Mouse (Mus musculus) heart, embryonic 14.5 days (tissue): ENCODE results near the gene Ppp1r3c. TPM values are rescaled to one million over a fixed set of nuclear protein-coding genes. Genes with fewer than 3 reads are reported as not detected.

ENCODE experiments used
- ATAC-seq: fragments of 200-750 bp; cut with Nextera tagmentation; 2 replicates; pipeline ENCODE4 v1.8.0; 2017; ENCODE audit warnings: low read depth, moderate TSS enrichment; ENCODE audit not compliant: insufficient number of reproducible peaks, insufficient read depth, low FRiP score
- H3K27ac ChIP-seq, 2 experiments: fragments of 200-500 bp in 1 of 2; fragments of 300-500 bp in 1 of 2; sonication (generic) in 1 of 2; replicated peaks in 1 of 2; 2 replicates each; pipeline ENCODE4 v1.5.1; 2012 to 2014; ENCODE audit warnings: low read depth in 2 of 2, low read length in 2 of 2, control low read depth in 1 of 2, mild to moderate bottlenecking in 1 of 2, mixed read lengths in 1 of 2; ENCODE audit not compliant: control insufficient read depth in 1 of 2, insufficient read depth in 1 of 2
- H3K27me3 ChIP-seq: fragments of 300-500 bp; sonication (generic); 2 replicates; pipeline ENCODE4 v1.6.1; 2014; ENCODE audit warnings: mild to moderate bottlenecking, low read length, control low read depth; ENCODE audit not compliant: control insufficient read depth, insufficient read depth
- H3K36me3 ChIP-seq: fragments of 300-500 bp; sonication (generic); 2 replicates; pipeline ENCODE4 v1.6.1; 2014; ENCODE audit warnings: mild to moderate bottlenecking, control low read depth, low read length, mixed read lengths; ENCODE audit not compliant: control insufficient read depth, insufficient read depth
- H3K4me1 ChIP-seq, 2 experiments: fragments of 200-500 bp in 1 of 2; fragments of 300-500 bp in 1 of 2; sonication (generic) in 1 of 2; 2 replicates each; pipeline ENCODE4 v1.6.1; 2012 to 2014; ENCODE audit warnings: low read length in 2 of 2, control low read depth in 1 of 2, mixed read lengths in 1 of 2; ENCODE audit not compliant: control insufficient read depth in 2 of 2, insufficient read depth in 2 of 2
- H3K4me2 ChIP-seq: fragments of 300-500 bp; sonication (generic); 2 replicates; pipeline ENCODE4 v1.6.1; 2014; ENCODE audit warnings: mild to moderate bottlenecking, low read length
- H3K4me3 ChIP-seq, 2 experiments: fragments of 200-500 bp in 1 of 2; fragments of 300-500 bp in 1 of 2; sonication (generic) in 1 of 2; 2 replicates each; pipeline ENCODE4 v1.5.1; 2012 to 2014; ENCODE audit warnings: low read length in 2 of 2, mild to moderate bottlenecking in 2 of 2, control low read depth in 1 of 2, low read depth in 1 of 2, moderate library complexity in 1 of 2; ENCODE audit not compliant: control insufficient read depth in 1 of 2, insufficient read depth in 1 of 2
- H3K9ac ChIP-seq: fragments of 300-500 bp; sonication (generic); 2 replicates; pipeline ENCODE4 v1.6.1; 2014; ENCODE audit warnings: mild to moderate bottlenecking, low read length
- H3K9me3 ChIP-seq: fragments of 300-500 bp; sonication (generic); 2 replicates; pipeline ENCODE4 v1.6.1; 2016; ENCODE audit warnings: low read length, control low read depth; ENCODE audit not compliant: control insufficient read depth
- WGBS: fragments of 180-500 bp; shearing (Covaris S2); extraction: QIAGEN DNeasy Blood & Tissue Kit; methylation state at CpG from one replicate; pipeline ENCODE4 v1.1.7; 2014; 5-methylcytosine and 5-hydroxymethylcytosine counted together
- polyA plus RNA-seq: library from polyadenylated mRNA; unstranded; fragments of >200 nt; fragmentation: Nextera tagmentation; extraction: Ambion mirVana; gene quantifications from 2 replicates; pipeline ENCODE4 v1.2.1, GENCODE M21; 2014

The Ppp1r3c gene
- polyA plus RNA-seq, 1 experiment from 2014 or later: 113 TPM

GRCm38 (mm10) chr19:36704763-36705162 lies 31.7 kb downstream of the Ppp1r3c start:
- Histone ChIP-seq H3K9ac (no peak overlapping the region), H3K27ac (peak overlapping the region; percentile 69 to 85), H3K4me1 (peaks cover 28 to 34% of the 10 kb centered on the region in 2 experiments), H3K4me3 (no peak overlapping the region), H3K27me3 (no peaks in the 10 kb centered on the region), H3K4me2 (0 out of 2 replicates have a peak overlapping the region, but pooled peaks have one; percentile 1), H3K36me3 (no peaks in the 10 kb centered on the region), H3K9me3 (peaks cover 4% of the 10 kb centered on the region)
- 75% methylated on average over 7 of the region's 7 CpGs for WGBS
- no peak for ATAC-seq

- Histone ChIP-seq H3K27ac (peak overlapping the region; percentile 61 to 67), H3K36me3 (no peaks in the 10 kb centered on the region), H3K4me3 (no peak overlapping the region), H3K27me3 (no peaks in the 10 kb centered on the region), H3K9me3 (peaks cover 4% of the 10 kb centered on the region; the same call in 1 of the 2 replicates), H3K4me2 (peak overlapping the region; percentile 2; the same call in 1 of the 2 replicates), H3K4me1 (peaks cover 37 to 51% of the 10 kb centered on the region in 2 experiments), H3K9ac (peak overlapping the region; percentile 1; the same call in 1 of the 2 replicates)
- no peak for ATAC-seq
- WGBS: 19% methylated on average over 9 of the region's 9 CpGs
These were observed 34.4 kb downstream of the Ppp1r3c start for GRCm38 (mm10) chr19:36701809-36702622.

- Histone ChIP-seq H3K4me1 (peaks cover 43 to 56% of the 10 kb centered on the region in 2 experiments), H3K27me3 (no peaks in the 10 kb centered on the region), H3K27ac (peak overlapping the region in 1 of 2 experiments; percentile 11; a peak in 1 of 4 replicates), H3K4me2 (0 out of 2 replicates have a peak overlapping the region, but pooled peaks have one; percentile 2), H3K9ac (peak overlapping the region; percentile 1; the same call in 1 of the 2 replicates), H3K36me3 (no peaks in the 10 kb centered on the region), H3K9me3 (peaks cover 4% of the 10 kb centered on the region; the same call in 1 of the 2 replicates), H3K4me3 (no peak overlapping the region)
- WGBS: 58% methylated on average over 3 of the region's 3 CpGs
- ATAC-seq: no peak
These were observed 35.1 kb downstream of the Ppp1r3c start for GRCm38 (mm10) chr19:36701366-36701765.

GRCm38 (mm10) chr19:36700937-36701336 lies 35.5 kb downstream of the Ppp1r3c start:
- Histone ChIP-seq H3K36me3 (no peaks in the 10 kb centered on the region), H3K27me3 (no peaks in the 10 kb centered on the region), H3K27ac (0 out of 4 replicates have a peak overlapping the region, but pooled peaks of 1 of the 2 experiments have one; percentile 11), H3K9me3 (peaks cover 4% of the 10 kb centered on the region; the same call in 1 of the 2 replicates), H3K4me2 (no peak overlapping the region), H3K4me3 (no peak overlapping the region), H3K4me1 (peaks cover 39 to 55% of the 10 kb centered on the region in 2 experiments), H3K9ac (no peak overlapping the region)
- 62% methylated on average over 4 of the region's 4 CpGs for WGBS
- ATAC-seq: no peak

- H3K9me3 ChIP-seq: peaks cover 4% of the 10 kb centered on the region; the same call in 1 of the 2 replicates
- H3K4me2 ChIP-seq: no peak overlapping the region
- H3K27ac ChIP-seq: no peak overlapping the region
- H3K36me3 ChIP-seq: no peaks in the 10 kb centered on the region
- ATAC-seq: no peak
- WGBS: 94% methylated on average over 1 of the region's 1 CpGs
- H3K9ac ChIP-seq: no peak overlapping the region
- no peak overlapping the region for H3K4me3 ChIP-seq
- H3K4me1 ChIP-seq: peaks cover 29 to 46% of the 10 kb centered on the region in 2 experiments
- no peaks in the 10 kb centered on the region for H3K27me3 ChIP-seq
These were observed 37.3 kb downstream of the Ppp1r3c start for GRCm38 (mm10) chr19:36699151-36699550.

- ATAC-seq: no peak
- peaks cover 29 to 46% of the 10 kb centered on the region in 2 experiments for H3K4me1 ChIP-seq
These were observed 38.3 kb downstream of the Ppp1r3c start for GRCm38 (mm10) chr19:36698200-36698599.

GRCm38 (mm10) chr19:36696601-36697122 lies 39.8 kb downstream of the Ppp1r3c start:
- H3K4me3 ChIP-seq: no peak overlapping the region
- H3K4me2 ChIP-seq: peak overlapping the region; percentile 24; the same call in 1 of the 2 replicates
- peaks cover 4% of the 10 kb centered on the region; the same call in 1 of the 2 replicates for H3K9me3 ChIP-seq
- H3K36me3 ChIP-seq: no peaks in the 10 kb centered on the region
- WGBS: 10% methylated on average over 7 of the region's 7 CpGs
- peak overlapping the region; percentile 80 to 97 for H3K27ac ChIP-seq
- peak overlapping the region; percentile 56 for H3K9ac ChIP-seq
- H3K4me1 ChIP-seq: peaks cover 22 to 37% of the 10 kb centered on the region in 2 experiments
- H3K27me3 ChIP-seq: no peaks in the 10 kb centered on the region
- ATAC-seq: peak; percentile 57; the same call in 1 of the 2 replicates

More at GRCm38 (mm10) chr19:36698200-36698599, 38.3 kb downstream of the Ppp1r3c start:
- Histone ChIP-seq H3K9me3 (peaks cover 4% of the 10 kb centered on the region; the same call in 1 of the 2 replicates), H3K4me3 (no peak overlapping the region), H3K4me2 (no peak overlapping the region), H3K27ac (no peak overlapping the region; a peak in 1 of 4 replicates), H3K36me3 (no peaks in the 10 kb centered on the region), H3K9ac (no peak overlapping the region), H3K27me3 (no peaks in the 10 kb centered on the region)
- 58% methylated on average over 3 of the region's 3 CpGs for WGBS
